10 mouse cellular contexts compared by ENCODE assay signal in genomic region chr10:75555557-75555956, GRCm38 (mm10). TPM values are rescaled to one million over a fixed set of nuclear protein-coding genes. Genes with fewer than 3 reads are reported as not detected.
DNase-seq lines count a peak whose midpoint lies in the region; ATAC-seq and TF ChIP-seq lines count a peak whose summit lies in the region.
"Had no signal": no experiment of that assay in that cellular context is flagged by ENCODE, and none has a peak within 500 bp of the region (broad histone marks: within the 10 kb centered on the region; RNA-seq: fewer than 3 reads in every experiment).

No protein-coding gene starts in this region.

- peaks cover 26% of the 10 kb centered on the region for H3K4me1 ChIP-seq in embryonic facial prominence, embryonic 12.5 days
- H3K4me1 ChIP-seq in forebrain, embryonic 14.5 days (ENCODE audit: control insufficient read depth, insufficient read depth, low read length), result peaks cover 38% of the 10 kb centered on the region
- peaks cover 37% of the 10 kb centered on the region for H3K4me1 ChIP-seq in midbrain, embryonic 15.5 days

- H3K4me3 ChIP-seq in layer of hippocampus, adult 2 months, result no peak overlapping the region
- no peak overlapping the region for H3K4me3 ChIP-seq in embryonic facial prominence, embryonic 12.5 days
- H3K4me3 ChIP-seq in forebrain, embryonic 14.5 days (ENCODE audit: low read depth, low read length), result no peak overlapping the region
- H3K4me3 ChIP-seq in midbrain, embryonic 15.5 days, result no peak overlapping the region

- no peak overlapping the region for H3K4me2 ChIP-seq in embryonic facial prominence, embryonic 12.5 days (replicated peaks)
- H3K4me2 ChIP-seq in forebrain, embryonic 14.5 days (ENCODE audit: low read length), result no peak overlapping the region
- H3K4me2 ChIP-seq in midbrain, embryonic 15.5 days, result no peak overlapping the region

- 59% methylated on average over 6 of the region's 6 CpGs for WGBS in embryonic facial prominence, embryonic 12.5 days
- WGBS in forebrain, embryonic 14.5 days, result 50% methylated on average over 6 of the region's 6 CpGs
- 66% methylated on average over 6 of the region's 6 CpGs for WGBS in midbrain, embryonic 15.5 days

- ATAC-seq in embryonic facial prominence, embryonic 12.5 days (ENCODE audit: insufficient number of reproducible peaks, insufficient read depth, low FRiP score, low TSS enrichment), result no peak
- no peak for ATAC-seq in forebrain, embryonic 14.5 days
- ATAC-seq in midbrain, embryonic 15.5 days (replicated peaks), result no peak
- ATAC-seq: lung, postnatal 0 days had no signal

- no peaks in the 10 kb centered on the region for H3K36me3 ChIP-seq in embryonic facial prominence, embryonic 12.5 days
- H3K36me3 ChIP-seq in forebrain, embryonic 14.5 days (ENCODE audit: control insufficient read depth, insufficient read depth, low read length), result peaks cover 32% of the 10 kb centered on the region
- peaks cover 5% of the 10 kb centered on the region; the same call in 1 of the 2 replicates for H3K36me3 ChIP-seq in midbrain, embryonic 15.5 days (replicated peaks)

- H3K27ac ChIP-seq in layer of hippocampus, adult 2 months, result peak overlapping the region; percentile 88
- H3K27ac ChIP-seq in embryonic facial prominence, embryonic 12.5 days, result 0 out of 2 replicates have a peak overlapping the region, but pooled peaks have one; percentile 12
- H3K27ac ChIP-seq in forebrain, embryonic 14.5 days (ENCODE audit: low read depth, low read length), result peak overlapping the region; percentile 79
- H3K27ac ChIP-seq in midbrain, embryonic 15.5 days, result peak overlapping the region; percentile 42; the same call in 1 of the 2 replicates

- H3K9me3 ChIP-seq in embryonic facial prominence, embryonic 12.5 days, result no peaks in the 10 kb centered on the region
- no peaks in the 10 kb centered on the region for H3K9me3 ChIP-seq in forebrain, embryonic 14.5 days (replicated peaks; ENCODE audit: control insufficient read depth, low read length)
- H3K9me3 ChIP-seq in midbrain, embryonic 15.5 days, result no peaks in the 10 kb centered on the region

- H3K9ac ChIP-seq in embryonic facial prominence, embryonic 12.5 days, result no peak overlapping the region
- no peak overlapping the region for H3K9ac ChIP-seq in forebrain, embryonic 14.5 days (ENCODE audit: low read length)
- no peak overlapping the region for H3K9ac ChIP-seq in midbrain, embryonic 15.5 days

- TF ChIP-seq CTCF in layer of hippocampus, adult 2 months (conservative IDR thresholded peaks at IDR 0.05), result no peak

- DNase-seq in layer of hippocampus, adult 2 months (ENCODE audit: low spot score in 2 of 2), result no peak
- no peak for DNase-seq in layer of hippocampus, adult 9-10 months (ENCODE audit: low spot score)
- DNase-seq in forebrain, embryonic 14.5 days (ENCODE audit: low spot score), result no peak
- DNase-seq in adrenal gland, postnatal 14 days, result no peak
- no peak for DNase-seq in cerebellum, adult 11 months
- DNase-seq: gastrocnemius, postnatal 36 days; thymus, postnatal 25 days had no signal

- H3K27me3 ChIP-seq in embryonic facial prominence, embryonic 12.5 days, result peaks cover 14% of the 10 kb centered on the region
- no peaks in the 10 kb centered on the region for H3K27me3 ChIP-seq in forebrain, embryonic 14.5 days (replicated peaks; ENCODE audit: control insufficient read depth, insufficient read depth, low read length)
- H3K27me3 ChIP-seq in midbrain, embryonic 15.5 days (replicated peaks), result no peaks in the 10 kb centered on the region

RNA-seq across cellular contexts. Expression of gene Lrrc75b, which starts 4.6 kb away (rescaled TPM):
- 10 to 100 TPM in 1 of 2 experiments, 1 to 10 TPM in 1; 9.7 to 12.0 TPM for total RNA-seq in layer of hippocampus, adult 2 months (2021)
- polyA plus RNA-seq in embryonic facial prominence, embryonic 12.5 days (2016; fragmentation: Nextera tagmentation; extraction: Ambion mirVana), result 2.6 and 2.7 TPM in 2 replicates
- 15.7 and 18.8 TPM in 2 replicates for polyA plus RNA-seq in forebrain, embryonic 14.5 days (2014; fragmentation: Nextera tagmentation; extraction: Ambion mirVana)
- polyA plus RNA-seq in midbrain, embryonic 15.5 days (2015; fragmentation: Nextera tagmentation; extraction: Ambion mirVana), result 41.0 and 44.8 TPM in 2 replicates
- total RNA-seq in adrenal gland, postnatal 14 days (2021), result 0.70 and 1.1 TPM in 2 replicates

RNA-seq across cellular contexts. Expression of gene Ggt1, which starts 5.8 kb away (rescaled TPM):
- 1 to 10 TPM; 2.7 to 4.5 TPM for total RNA-seq in layer of hippocampus, adult 2 months (2021)
- 0.85 and 1.8 TPM in 2 replicates for polyA plus RNA-seq in embryonic facial prominence, embryonic 12.5 days (2016; fragmentation: Nextera tagmentation; extraction: Ambion mirVana)
- polyA plus RNA-seq in forebrain, embryonic 14.5 days (2014; fragmentation: Nextera tagmentation; extraction: Ambion mirVana), result 1.1 and 1.2 TPM in 2 replicates
- 1.2 and 1.7 TPM in 2 replicates for polyA plus RNA-seq in midbrain, embryonic 15.5 days (2015; fragmentation: Nextera tagmentation; extraction: Ambion mirVana)
- 1.7 TPM in 1 of 2 replicates, not detected in the other for total RNA-seq in adrenal gland, postnatal 14 days (2021)

RNA-seq across cellular contexts. Expression of gene Ggt5, which starts 33.6 kb away (rescaled TPM):
- total RNA-seq in layer of hippocampus, adult 2 months (2021), result 1 to 10 TPM; 2.3 TPM
- 0.91 and 1.9 TPM in 2 replicates for polyA plus RNA-seq in embryonic facial prominence, embryonic 12.5 days (2016; fragmentation: Nextera tagmentation; extraction: Ambion mirVana)
- 1.8 and 2.1 TPM in 2 replicates for polyA plus RNA-seq in forebrain, embryonic 14.5 days (2014; fragmentation: Nextera tagmentation; extraction: Ambion mirVana)
- polyA plus RNA-seq in midbrain, embryonic 15.5 days (2015; fragmentation: Nextera tagmentation; extraction: Ambion mirVana), result 2.2 and 3.4 TPM in 2 replicates
- 6.2 and 8.0 TPM in 2 replicates for total RNA-seq in adrenal gland, postnatal 14 days (2021)

RNA-seq across cellular contexts. Expression of gene Gucd1, which starts 37.8 kb away (rescaled TPM):
- total RNA-seq in layer of hippocampus, adult 2 months (2021), result 10 to 100 TPM; 14.5 to 16.0 TPM
- 31.1 and 31.7 TPM in 2 replicates for polyA plus RNA-seq in embryonic facial prominence, embryonic 12.5 days (2016; fragmentation: Nextera tagmentation; extraction: Ambion mirVana)
- polyA plus RNA-seq in forebrain, embryonic 14.5 days (2014; fragmentation: Nextera tagmentation; extraction: Ambion mirVana), result 26.9 and 29.5 TPM in 2 replicates
- 22.3 and 24.4 TPM in 2 replicates for polyA plus RNA-seq in midbrain, embryonic 15.5 days (2015; fragmentation: Nextera tagmentation; extraction: Ambion mirVana)
- 41.0 and 61.5 TPM in 2 replicates for total RNA-seq in adrenal gland, postnatal 14 days (2021)

RNA-seq across cellular contexts. Expression of gene Snrpd3, which starts 38.2 kb away (rescaled TPM):
- 10 to 100 TPM; 69.8 to 76.6 TPM for total RNA-seq in layer of hippocampus, adult 2 months (2021)
- polyA plus RNA-seq in embryonic facial prominence, embryonic 12.5 days (2016; fragmentation: Nextera tagmentation; extraction: Ambion mirVana), result 167 and 186 TPM in 2 replicates
- polyA plus RNA-seq in forebrain, embryonic 14.5 days (2014; fragmentation: Nextera tagmentation; extraction: Ambion mirVana), result 137 and 144 TPM in 2 replicates
- polyA plus RNA-seq in midbrain, embryonic 15.5 days (2015; fragmentation: Nextera tagmentation; extraction: Ambion mirVana), result 122 and 127 TPM in 2 replicates
- 87.9 and 88.0 TPM in 2 replicates for total RNA-seq in adrenal gland, postnatal 14 days (2021)

Comparison
In these comparisons a context has a peak if more than half of its experiments do, and no peak if none do; other contexts are left out.
1. H3K27ac ChIP-seq: peak in every context shown above with its lines; median percentile 88 in layer of hippocampus, adult 2 months; 79 in forebrain, embryonic 14.5 days; 42 in midbrain, embryonic 15.5 days; 12 in embryonic facial prominence, embryonic 12.5 days.